9 mouse cellular contexts compared by ENCODE assay signal in genomic region chr13:93939363-93940127, GRCm38 (mm10).
A peak's percentile ranks its signal among the peaks of the same experiment; 100 is the strongest.
DNase-seq lines count a peak whose midpoint lies in the region; ATAC-seq lines count a peak whose summit lies in the region.
"Had no signal": no experiment of that assay in that cellular context is flagged by ENCODE, and none has a peak within 500 bp of the region (broad histone marks: within the 10 kb centered on the region; RNA-seq: fewer than 3 reads in every experiment).

No protein-coding gene starts in this region.

- H3K9me3 ChIP-seq in embryonic facial prominence, embryonic 14.5 days (ENCODE audit: control insufficient read depth, low read length), result no peaks in the 10 kb centered on the region
- H3K9me3 ChIP-seq: limb, embryonic 13.5 days had no signal

- no peak overlapping the region for H3K4me3 ChIP-seq in embryonic facial prominence, embryonic 14.5 days (ENCODE audit: low read depth, low read length)
- H3K4me3 ChIP-seq: limb, embryonic 13.5 days had no signal

- WGBS in embryonic facial prominence, embryonic 14.5 days, result 56% methylated on average over 6 of the region's 6 CpGs

- DNase-seq in kidney, postnatal 10 days, result peak; percentile 68
- no peak for DNase-seq in kidney, postnatal 36 days
- peak; percentile 43 for DNase-seq in embryonic facial prominence, embryonic 14.5 days (ENCODE audit: low spot score)
- DNase-seq in layer of hippocampus, postnatal 25 days (ENCODE audit: extremely low spot score in 1 of 2, low spot score in 1 of 2), result no peak
- DNase-seq in spleen, adult 18-20 months, result no peak
- no peak for DNase-seq in cerebellum, postnatal 4 days (ENCODE audit: low spot score in 2 of 2)

- peak; percentile 23; the same call in 1 of the 2 replicates for ATAC-seq in embryonic facial prominence, embryonic 14.5 days (ENCODE audit: low read depth)
- peak; percentile 38 for ATAC-seq in inflammation-experienced regulatory T-cells, adult 6 months
- peak; percentile 87 for ATAC-seq in megakaryocyte progenitor cell, adult 5-6 weeks (replicated peaks; ENCODE audit: poor library complexity)

- H3K36me3 ChIP-seq in embryonic facial prominence, embryonic 14.5 days (ENCODE audit: control insufficient read depth, insufficient read depth, low read length), result no peaks in the 10 kb centered on the region
- H3K36me3 ChIP-seq: limb, embryonic 13.5 days had no signal

- H3K27ac ChIP-seq in embryonic facial prominence, embryonic 14.5 days (replicated peaks; ENCODE audit: low read depth, low read length), result peak overlapping the region; percentile 59

- no peaks in the 10 kb centered on the region for H3K27me3 ChIP-seq in embryonic facial prominence, embryonic 14.5 days (replicated peaks; ENCODE audit: control insufficient read depth, insufficient read depth, low read length)
- H3K27me3 ChIP-seq: limb, embryonic 13.5 days had no signal

- H3K4me1 ChIP-seq in embryonic facial prominence, embryonic 14.5 days (ENCODE audit: control insufficient read depth, insufficient read depth, low read length), result peaks cover 24% of the 10 kb centered on the region

- H3K9ac ChIP-seq in embryonic facial prominence, embryonic 14.5 days (ENCODE audit: low read depth, low read length), result no peak overlapping the region
- H3K9ac ChIP-seq: limb, embryonic 13.5 days had no signal

- H3K4me2 ChIP-seq in embryonic facial prominence, embryonic 14.5 days (ENCODE audit: low read depth, low read length), result no peak overlapping the region
- H3K4me2 ChIP-seq: limb, embryonic 13.5 days had no signal

Comparison
In these comparisons a context has a peak if more than half of its experiments do, and no peak if none do; other contexts are left out.
1. DNase-seq: peak in kidney, postnatal 10 days (single experiment) and embryonic facial prominence, embryonic 14.5 days (single experiment); none in kidney, postnatal 36 days (0 of 2), layer of hippocampus, postnatal 25 days (0 of 2), spleen, adult 18-20 months (0 of 2) and cerebellum, postnatal 4 days (0 of 2).
2. ATAC-seq: peak in every context shown above with its lines; median percentile 87 in megakaryocyte progenitor cell, adult 5-6 weeks; 38 in inflammation-experienced regulatory T-cells, adult 6 months; 23 in embryonic facial prominence, embryonic 14.5 days.